Mouse (Mus musculus): ENCODE results near the gene Fnip2. TPM values are rescaled to one million over a fixed set of nuclear protein-coding genes. Genes with fewer than 3 reads are reported as not detected.

Fnip2 gene
- polyA plus RNA-seq, 1 experiment from 2014 or later = 9.9 TPM

- Histone ChIP-seq H3K9ac (no peak overlapping the region), H3K4me2 (replicated peaks) (no peak overlapping the region), H3K36me3 (replicated peaks; ENCODE audit: control insufficient read depth, insufficient read depth) (peaks cover 48% of the 10 kb centered on the region), H3K4me1 (replicated peaks; ENCODE audit: control insufficient read depth, insufficient read depth, low read length) (peaks cover 12% of the 10 kb centered on the region), H3K27ac (no peak overlapping the region), H3K9me3 (ENCODE audit: control insufficient read depth, low read length) (no peaks in the 10 kb centered on the region), H3K4me3 (replicated peaks; ENCODE audit: low read length) (no peak overlapping the region), H3K27me3 (ENCODE audit: control insufficient read depth, insufficient read depth, low read length) (no peaks in the 10 kb centered on the region)
- ATAC-seq (ENCODE audit: low FRiP score) = no peak
- no peak for DNase-seq (ENCODE audit: low spot score)
- WGBS = 81% methylated on average over 2 of the region's 2 CpGs
These were observed 91.6 kb downstream of the Fnip2 start for GRCm38 (mm10) chr3:79475980-79476379.

- ATAC-seq (ENCODE audit: low FRiP score) = peak; percentile 62; the same call in 1 of the 2 replicates
- DNase-seq (ENCODE audit: low spot score) = peak; percentile 55
- H3K4me3 ChIP-seq (replicated peaks; ENCODE audit: low read length) = no peak overlapping the region
- H3K4me1 ChIP-seq (replicated peaks; ENCODE audit: control insufficient read depth, insufficient read depth, low read length) = peaks cover 12% of the 10 kb centered on the region
- peaks cover 37% of the 10 kb centered on the region for H3K36me3 ChIP-seq (replicated peaks; ENCODE audit: control insufficient read depth, insufficient read depth)
- H3K9me3 ChIP-seq (ENCODE audit: control insufficient read depth, low read length) = no peaks in the 10 kb centered on the region
- H3K27ac ChIP-seq = no peak overlapping the region
- WGBS = 15% methylated on average over 4 of the region's 4 CpGs
- no peaks in the 10 kb centered on the region for H3K27me3 ChIP-seq (ENCODE audit: control insufficient read depth, insufficient read depth, low read length)
- no peak overlapping the region for H3K4me2 ChIP-seq (replicated peaks)
- no peak overlapping the region for H3K9ac ChIP-seq
These were observed 92.7 kb downstream of the Fnip2 start for GRCm38 (mm10) chr3:79474911-79475310.

GRCm38 (mm10) chr3:79472362-79472761 is 95.2 kb downstream of the Fnip2 start:
- Histone ChIP-seq H3K9ac (no peak overlapping the region), H3K4me3 (replicated peaks; ENCODE audit: low read length) (no peak overlapping the region), H3K36me3 (replicated peaks; ENCODE audit: control insufficient read depth, insufficient read depth) (peaks cover 22% of the 10 kb centered on the region), H3K9me3 (ENCODE audit: control insufficient read depth, low read length) (no peaks in the 10 kb centered on the region), H3K4me1 (replicated peaks; ENCODE audit: control insufficient read depth, insufficient read depth, low read length) (peaks cover 12% of the 10 kb centered on the region), H3K4me2 (replicated peaks) (no peak overlapping the region), H3K27ac (no peak overlapping the region), H3K27me3 (ENCODE audit: control insufficient read depth, insufficient read depth, low read length) (no peaks in the 10 kb centered on the region)
- 96% methylated on average over 5 of the region's 5 CpGs for WGBS
- no peak for ATAC-seq (ENCODE audit: low FRiP score)
- DNase-seq (ENCODE audit: low spot score) = no peak

GRCm38 (mm10) chr3:79469440-79469839 is 98.2 kb downstream of the Fnip2 start:
- Histone ChIP-seq H3K4me2 (replicated peaks) (no peak overlapping the region), H3K9ac (no peak overlapping the region), H3K36me3 (replicated peaks; ENCODE audit: control insufficient read depth, insufficient read depth) (peaks cover 23% of the 10 kb centered on the region), H3K4me3 (replicated peaks; ENCODE audit: low read length) (no peak overlapping the region), H3K4me1 (replicated peaks; ENCODE audit: control insufficient read depth, insufficient read depth, low read length) (peaks cover 2% of the 10 kb centered on the region; the same call in 1 of the 2 replicates), H3K9me3 (ENCODE audit: control insufficient read depth, low read length) (no peaks in the 10 kb centered on the region), H3K27ac (no peak overlapping the region), H3K27me3 (ENCODE audit: control insufficient read depth, insufficient read depth, low read length) (no peaks in the 10 kb centered on the region)
- no peak for DNase-seq (ENCODE audit: low spot score)
- no peak for ATAC-seq (ENCODE audit: low FRiP score)
- WGBS = 97% methylated on average over 5 of the region's 5 CpGs

- peaks cover 46% of the 10 kb centered on the region for H3K36me3 ChIP-seq (replicated peaks; ENCODE audit: control insufficient read depth, insufficient read depth)
- H3K4me2 ChIP-seq (replicated peaks) = no peak overlapping the region
- no peaks in the 10 kb centered on the region for H3K9me3 ChIP-seq (ENCODE audit: control insufficient read depth, low read length)
- WGBS = 93% methylated on average over 14 of the region's 14 CpGs
- no peak overlapping the region for H3K4me3 ChIP-seq (replicated peaks; ENCODE audit: low read length)
- H3K27me3 ChIP-seq (ENCODE audit: control insufficient read depth, insufficient read depth, low read length) = no peaks in the 10 kb centered on the region
- DNase-seq (ENCODE audit: low spot score) = no peak
- H3K4me1 ChIP-seq (replicated peaks; ENCODE audit: control insufficient read depth, insufficient read depth, low read length) = no peaks in the 10 kb centered on the region
- no peak for ATAC-seq (ENCODE audit: low FRiP score)
- no peak overlapping the region for H3K9ac ChIP-seq
- H3K27ac ChIP-seq = no peak overlapping the region; the same call in 1 of the 2 replicates
These were observed 108.8 kb downstream of the Fnip2 start for GRCm38 (mm10) chr3:79458651-79459275.

GRCm38 (mm10) chr3:79455761-79456160 is 111.8 kb downstream of the Fnip2 start:
- Histone ChIP-seq H3K4me2 (replicated peaks) (no peak overlapping the region), H3K27ac (no peak overlapping the region), H3K36me3 (replicated peaks; ENCODE audit: control insufficient read depth, insufficient read depth) (peaks cover 26% of the 10 kb centered on the region), H3K9ac (no peak overlapping the region), H3K27me3 (ENCODE audit: control insufficient read depth, insufficient read depth, low read length) (no peaks in the 10 kb centered on the region), H3K4me3 (replicated peaks; ENCODE audit: low read length) (no peak overlapping the region), H3K4me1 (replicated peaks; ENCODE audit: control insufficient read depth, insufficient read depth, low read length) (no peaks in the 10 kb centered on the region), H3K9me3 (ENCODE audit: control insufficient read depth, low read length) (no peaks in the 10 kb centered on the region)
- WGBS = 56% methylated on average over 11 of the region's 11 CpGs
- no peak for DNase-seq (ENCODE audit: low spot score)
- ATAC-seq (ENCODE audit: low FRiP score) = no peak

- no peaks in the 10 kb centered on the region for H3K4me1 ChIP-seq (replicated peaks; ENCODE audit: control insufficient read depth, insufficient read depth, low read length)
- H3K4me3 ChIP-seq (replicated peaks; ENCODE audit: low read length) = no peak overlapping the region
- no peaks in the 10 kb centered on the region for H3K27me3 ChIP-seq (ENCODE audit: control insufficient read depth, insufficient read depth, low read length)
- peak; percentile 84 for ATAC-seq (ENCODE audit: low FRiP score)
- 16% methylated on average over 14 of the region's 14 CpGs for WGBS
- DNase-seq (ENCODE audit: low spot score) = no peak
- H3K9me3 ChIP-seq (ENCODE audit: control insufficient read depth, low read length) = no peaks in the 10 kb centered on the region
- no peak overlapping the region for H3K27ac ChIP-seq
- H3K9ac ChIP-seq = no peak overlapping the region
- H3K4me2 ChIP-seq (replicated peaks) = no peak overlapping the region
- H3K36me3 ChIP-seq (replicated peaks; ENCODE audit: control insufficient read depth, insufficient read depth) = 0 out of 2 replicates have a peak, but pooled peaks cover 4% of the 10 kb centered on the region
These were observed 114.8 kb downstream of the Fnip2 start for GRCm38 (mm10) chr3:79452696-79453263.

GRCm38 (mm10) chr3:79449361-79449760 is 118.2 kb downstream of the Fnip2 start:
- no peak overlapping the region for H3K4me2 ChIP-seq (replicated peaks)
- 82% methylated on average over 7 of the region's 7 CpGs for WGBS
- no peaks in the 10 kb centered on the region for H3K27me3 ChIP-seq (ENCODE audit: control insufficient read depth, insufficient read depth, low read length)
- no peaks in the 10 kb centered on the region for H3K36me3 ChIP-seq (replicated peaks; ENCODE audit: control insufficient read depth, insufficient read depth)
- DNase-seq (ENCODE audit: low spot score) (no peak), ATAC-seq (ENCODE audit: low FRiP score) (no peak)
- no peak overlapping the region for H3K4me3 ChIP-seq (replicated peaks; ENCODE audit: low read length)
- no peaks in the 10 kb centered on the region for H3K4me1 ChIP-seq (replicated peaks; ENCODE audit: control insufficient read depth, insufficient read depth, low read length)
- no peak overlapping the region for H3K9ac ChIP-seq
- no peak overlapping the region for H3K27ac ChIP-seq
- no peaks in the 10 kb centered on the region for H3K9me3 ChIP-seq (ENCODE audit: control insufficient read depth, low read length)

GRCm38 (mm10) chr3:79448421-79448820 is 119.2 kb downstream of the Fnip2 start:
- Histone ChIP-seq H3K4me3 (replicated peaks; ENCODE audit: low read length) (no peak overlapping the region), H3K36me3 (replicated peaks; ENCODE audit: control insufficient read depth, insufficient read depth) (no peaks in the 10 kb centered on the region), H3K4me1 (replicated peaks; ENCODE audit: control insufficient read depth, insufficient read depth, low read length) (no peaks in the 10 kb centered on the region), H3K9me3 (ENCODE audit: control insufficient read depth, low read length) (no peaks in the 10 kb centered on the region), H3K9ac (no peak overlapping the region), H3K27me3 (ENCODE audit: control insufficient read depth, insufficient read depth, low read length) (no peaks in the 10 kb centered on the region), H3K27ac (no peak overlapping the region), H3K4me2 (replicated peaks) (no peak overlapping the region)
- DNase-seq (ENCODE audit: low spot score) (no peak), ATAC-seq (ENCODE audit: low FRiP score) (no peak)
- WGBS = 88% methylated on average over 5 of the region's 5 CpGs

All from hindbrain, embryonic 14.5 days (tissue).